Mouse (Mus musculus) CH12.LX (cell line): ENCODE data around the gene Npcd. TPM values are rescaled to one million over a fixed set of nuclear protein-coding genes. Genes with fewer than 3 reads are reported as not detected.

ENCODE experiments used
- DNase-seq: peaks from one replicate; pipeline ENCODE4 v3.0.0-alpha.2; 2013; ENCODE audit errors: extremely low read depth
- H3K27ac ChIP-seq: 2 replicates; pipeline ENCODE4 v1.5.1; 2012; ENCODE audit warnings: low read depth, mild to moderate bottlenecking, control low read depth, moderate library complexity; ENCODE audit not compliant: insufficient read depth
- H3K27me3 ChIP-seq: replicated peaks from 2 replicates; pipeline ENCODE3; 2012; ENCODE audit warnings: inconsistent platforms
- H3K36me3 ChIP-seq, 2 experiments: replicated peaks in 1 of 2; 2 replicates each; pipeline versions ENCODE3 to v1.6.1; 2012; ENCODE audit warnings: inconsistent platforms in 1 of 2, low read length in 1 of 2, mild to moderate bottlenecking in 1 of 2, mixed read lengths in 1 of 2, moderate library complexity in 1 of 2; ENCODE audit not compliant: control insufficient read depth in 1 of 2, insufficient read depth in 1 of 2
- H3K4me1 ChIP-seq, 2 experiments: 2 replicates each; pipeline ENCODE4 v1.6.1; 2012; ENCODE audit warnings: inconsistent platforms in 1 of 2, moderate library complexity in 1 of 2; ENCODE audit not compliant: insufficient read depth in 2 of 2, control insufficient read depth in 1 of 2
- H3K4me2 ChIP-seq: 2 replicates; pipeline ENCODE4 v1.6.1; 2012; ENCODE audit warnings: low read depth, mild to moderate bottlenecking, control low read depth; ENCODE audit not compliant: poor library complexity, insufficient read depth, severe bottlenecking
- H3K4me3 ChIP-seq, 3 experiments: fragments of 150-350 bp in 1 of 3; sonication (generic) in 1 of 3; replicated peaks in 1 of 3; 2 replicates each; pipeline versions ENCODE3 to v1.5.1; 2011 to 2012; ENCODE audit warnings: low read depth in 2 of 3, low read length in 2 of 3, mild to moderate bottlenecking in 2 of 3, moderate library complexity in 2 of 3, control low read depth in 1 of 3, improper control_type of control experiment in 1 of 3, inconsistent platforms in 1 of 3, mixed read lengths in 1 of 3; ENCODE audit not compliant: poor library complexity in 1 of 3
- H3K79me2 ChIP-seq: replicated peaks from 2 replicates; pipeline ENCODE4 v1.6.1; 2012; ENCODE audit warnings: mild to moderate bottlenecking, moderate library complexity; ENCODE audit not compliant: control insufficient read depth, poor library complexity, insufficient read depth, severe bottlenecking; ENCODE audit errors: extremely low read depth
- H3K9ac ChIP-seq: 2 replicates; pipeline ENCODE4 v1.6.1; 2012; ENCODE audit warnings: low read depth, mild to moderate bottlenecking, control low read depth, moderate library complexity; ENCODE audit not compliant: insufficient read depth
- H3K9me3 ChIP-seq: replicated peaks from 2 replicates; pipeline ENCODE3; 2012; ENCODE audit warnings: low read length, inconsistent platforms, mixed read lengths
- BHLHE40 ChIP-seq: IDR thresholded peaks from 2 replicates; pipeline ENCODE4 v1.6.1; 2011; ENCODE audit warnings: mild to moderate bottlenecking, low read depth, low read length, improper control_type of control experiment
- CHD1 ChIP-seq: IDR thresholded peaks from 2 replicates; pipeline ENCODE4 v1.6.1; 2012; ENCODE audit warnings: low read depth, low read length, improper control_type of control experiment, inconsistent platforms
- CHD2 ChIP-seq: IDR thresholded peaks from 2 replicates; pipeline ENCODE4 v1.6.1; 2011; ENCODE audit warnings: low read length, improper control_type of control experiment
- CTCF ChIP-seq, 2 experiments: IDR thresholded peaks in 1 of 2; conservative IDR thresholded peaks in 1 of 2; 2 replicates each; pipeline ENCODE4 v1.5.1; 2011 to 2012; ENCODE audit warnings: low read depth in 2 of 2, low read length in 2 of 2, improper control_type of control experiment in 1 of 2, inconsistent platforms in 1 of 2, mild to moderate bottlenecking in 1 of 2, moderate library complexity in 1 of 2
- E2F4 ChIP-seq: IDR thresholded peaks from 2 replicates; pipeline ENCODE4 v1.6.1; 2011; ENCODE audit warnings: low read depth, low read length, improper control_type of control experiment; ENCODE audit not compliant: insufficient replicate concordance
- ELF1 ChIP-seq: IDR thresholded peaks from 2 replicates; pipeline ENCODE4 v1.6.1; 2014; ENCODE audit warnings: low read depth, mild to moderate bottlenecking, inconsistent platforms, low read length, improper control_type of control experiment
- EP300 ChIP-seq: IDR thresholded peaks from 2 replicates; pipeline ENCODE4 v1.6.1; 2011; ENCODE audit warnings: low read length, improper control_type of control experiment
- ETS1 ChIP-seq: conservative IDR thresholded peaks from 2 replicates; pipeline ENCODE4 v1.6.1; 2012; ENCODE audit warnings: low read depth, mild to moderate bottlenecking, inconsistent platforms, low read length, improper control_type of control experiment, moderate library complexity
- GABPA ChIP-seq: IDR thresholded peaks from 2 replicates; pipeline ENCODE4 v1.6.1; 2012; ENCODE audit warnings: low read depth, low read length, improper control_type of control experiment, inconsistent platforms; ENCODE audit not compliant: insufficient replicate concordance
- HCFC1 ChIP-seq: IDR thresholded peaks from 2 replicates; pipeline ENCODE4 v1.6.1; 2012; ENCODE audit warnings: low read depth, mild to moderate bottlenecking, inconsistent platforms, low read length, improper control_type of control experiment
- IRF4 ChIP-seq: IDR thresholded peaks from 2 replicates; pipeline ENCODE4 v1.6.1; 2014; ENCODE audit warnings: low read depth, mild to moderate bottlenecking, inconsistent platforms, low read length, improper control_type of control experiment
- JUN ChIP-seq: IDR thresholded peaks from 2 replicates; pipeline ENCODE4 v1.6.1; 2011; ENCODE audit warnings: low read depth, mild to moderate bottlenecking, low read length, improper control_type of control experiment, moderate library complexity; ENCODE audit not compliant: insufficient read depth
- JUND ChIP-seq: conservative IDR thresholded peaks from 2 replicates; pipeline ENCODE4 v1.6.1; 2011; ENCODE audit warnings: low read depth, low read length, improper control_type of control experiment
- KAT2A ChIP-seq: IDR thresholded peaks from 2 replicates; pipeline ENCODE4 v1.6.1; 2012; ENCODE audit warnings: low read length, improper control_type of control experiment, inconsistent platforms; ENCODE audit not compliant: insufficient replicate concordance
- MAFK ChIP-seq: IDR thresholded peaks from 2 replicates; pipeline ENCODE4 v1.6.1; 2011; ENCODE audit warnings: low read length, improper control_type of control experiment; ENCODE audit not compliant: insufficient replicate concordance
- MAX ChIP-seq: IDR thresholded peaks from 2 replicates; pipeline ENCODE4 v1.6.1; 2011; ENCODE audit warnings: low read length, improper control_type of control experiment
- MAZ ChIP-seq: IDR thresholded peaks from 2 replicates; pipeline ENCODE4 v1.6.1; 2012; ENCODE audit warnings: low read depth, mild to moderate bottlenecking, inconsistent platforms, low read length, improper control_type of control experiment, moderate library complexity
- MEF2A ChIP-seq: IDR thresholded peaks from 2 replicates; pipeline ENCODE4 v1.6.1; 2014; ENCODE audit warnings: low read depth, mild to moderate bottlenecking, inconsistent platforms, low read length, improper control_type of control experiment, borderline replicate concordance
- MXI1 ChIP-seq: IDR thresholded peaks from 2 replicates; pipeline ENCODE4 v1.6.1; 2011; ENCODE audit warnings: mild to moderate bottlenecking, low read depth, low read length, improper control_type of control experiment
- MYC ChIP-seq: IDR thresholded peaks from 2 replicates; pipeline ENCODE4 v1.6.1; 2011; ENCODE audit warnings: low read depth, mild to moderate bottlenecking, improper control_type of control experiment, low read length
- NELFE ChIP-seq: IDR thresholded peaks from 2 replicates; pipeline ENCODE4 v1.6.1; 2011; ENCODE audit warnings: low read depth, low read length, improper control_type of control experiment
- NRF1 ChIP-seq: IDR thresholded peaks from 2 replicates; pipeline ENCODE4 v1.6.1; 2014; ENCODE audit warnings: low read depth, mild to moderate bottlenecking, inconsistent platforms, low read length, improper control_type of control experiment, moderate library complexity
- PAX5 ChIP-seq: IDR thresholded peaks from 2 replicates; pipeline ENCODE4 v1.6.1; 2012; ENCODE audit warnings: low read length, inconsistent platforms, mixed read lengths
- POLR2A ChIP-seq: IDR thresholded peaks from 2 replicates; pipeline ENCODE4 v1.6.1; 2011; ENCODE audit warnings: low read depth, mild to moderate bottlenecking, improper control_type of control experiment, low read length
- POLR2AphosphoS2 ChIP-seq: IDR thresholded peaks from 2 replicates; pipeline ENCODE4 v1.6.1; 2011; ENCODE audit warnings: low read depth, low read length, improper control_type of control experiment
- RAD21 ChIP-seq: IDR thresholded peaks from 2 replicates; pipeline ENCODE4 v1.6.1; 2011; ENCODE audit warnings: low read depth, mild to moderate bottlenecking, low read length, improper control_type of control experiment, moderate library complexity
- RCOR1 ChIP-seq: conservative IDR thresholded peaks from 2 replicates; pipeline ENCODE4 v1.6.1; 2012; ENCODE audit warnings: low read depth, mild to moderate bottlenecking, inconsistent platforms, low read length, improper control_type of control experiment
- SIN3A ChIP-seq: IDR thresholded peaks from 2 replicates; pipeline ENCODE4 v1.6.1; 2012; ENCODE audit warnings: low read length, improper control_type of control experiment, inconsistent platforms
- SMC3 ChIP-seq: IDR thresholded peaks from 2 replicates; pipeline ENCODE4 v1.6.1; 2011; ENCODE audit warnings: low read depth, low read length, improper control_type of control experiment
- TBP ChIP-seq: conservative IDR thresholded peaks from 2 replicates; pipeline ENCODE4 v1.6.1; 2011; ENCODE audit warnings: low read depth, low read length, improper control_type of control experiment
- TCF12 ChIP-seq: IDR thresholded peaks from 2 replicates; pipeline ENCODE4 v1.6.1; 2014; ENCODE audit warnings: low read depth, mild to moderate bottlenecking, inconsistent platforms, low read length, improper control_type of control experiment
- UBTF ChIP-seq: IDR thresholded peaks from 2 replicates; pipeline ENCODE4 v1.6.1; 2012; ENCODE audit warnings: low read depth, mild to moderate bottlenecking, inconsistent platforms, low read length, improper control_type of control experiment, moderate library complexity
- USF1 ChIP-seq: IDR thresholded peaks from 2 replicates; pipeline ENCODE4 v1.6.1; 2014; ENCODE audit warnings: low read depth, mild to moderate bottlenecking, inconsistent platforms, low read length, improper control_type of control experiment
- USF2 ChIP-seq: conservative IDR thresholded peaks from 2 replicates; pipeline ENCODE4 v1.6.1; 2011; ENCODE audit warnings: low read depth, low read length, improper control_type of control experiment
- ZC3H11A ChIP-seq: IDR thresholded peaks from 2 replicates; pipeline ENCODE4 v1.6.1; 2012; ENCODE audit warnings: low read depth, mild to moderate bottlenecking, inconsistent platforms, low read length, improper control_type of control experiment
- ZKSCAN1 ChIP-seq: IDR thresholded peaks from 2 replicates; pipeline ENCODE4 v1.6.1; 2012; ENCODE audit warnings: low read depth, inconsistent platforms, low read length, improper control_type of control experiment, borderline replicate concordance
- ZMIZ1 ChIP-seq: IDR thresholded peaks from 2 replicates; pipeline ENCODE4 v1.6.1; 2012; ENCODE audit warnings: low read depth, mild to moderate bottlenecking, inconsistent platforms, low read length, improper control_type of control experiment
- ZNF384 ChIP-seq: IDR thresholded peaks from 2 replicates; pipeline ENCODE4 v1.6.1; 2012; ENCODE audit warnings: low read depth, low read length, improper control_type of control experiment, inconsistent platforms
- dilution Hi-C: fragments of 300-500 bp; cut with MboI; formaldehyde crosslinking; loops from 2 replicates; pipeline ENCODE4 v1.14.3; 2020; ENCODE audit warnings: low sequenced_read_pairs; ENCODE audit not compliant: extremely low pct_unique_long_range_greater_than_20kb, extremely low pct_ligation_motif_present
- in situ Hi-C: fragments of 300-500 bp; cut with MboI; formaldehyde crosslinking; loops from 3 replicates; pipeline ENCODE4 v1.14.3; 2019; ENCODE audit warnings: low sequenced_read_pairs, low pct_ligation_motif_present, low pct_unique_long_range_greater_than_20kb, mixed read lengths
- polyA plus RNA-seq: library from polyadenylated mRNA; unstranded; fragments of >175 nt; gene quantifications from 2 replicates; pipeline ENCODE4 v1.2.1, GENCODE M21; 2012; ENCODE audit warnings: low read depth; ENCODE audit not compliant: insufficient read length
- total RNA-seq, 2 experiments: library from RNA; depleted of rRNA; stranded (reverse); fragments of 300-350 nt in 1 of 2; fragments of >200 nt in 1 of 2; gene quantifications; 2 replicates each; pipeline ENCODE4 v1.2.3; 2012 to 2014

The Npcd gene
- total RNA-seq (2012; rRNA removed) (0.59 and 0.67 TPM in 2 replicates), total RNA-seq (2014; rRNA removed) (not detected in 2 replicates), polyA plus RNA-seq (not detected in 2 replicates)

DNA sequence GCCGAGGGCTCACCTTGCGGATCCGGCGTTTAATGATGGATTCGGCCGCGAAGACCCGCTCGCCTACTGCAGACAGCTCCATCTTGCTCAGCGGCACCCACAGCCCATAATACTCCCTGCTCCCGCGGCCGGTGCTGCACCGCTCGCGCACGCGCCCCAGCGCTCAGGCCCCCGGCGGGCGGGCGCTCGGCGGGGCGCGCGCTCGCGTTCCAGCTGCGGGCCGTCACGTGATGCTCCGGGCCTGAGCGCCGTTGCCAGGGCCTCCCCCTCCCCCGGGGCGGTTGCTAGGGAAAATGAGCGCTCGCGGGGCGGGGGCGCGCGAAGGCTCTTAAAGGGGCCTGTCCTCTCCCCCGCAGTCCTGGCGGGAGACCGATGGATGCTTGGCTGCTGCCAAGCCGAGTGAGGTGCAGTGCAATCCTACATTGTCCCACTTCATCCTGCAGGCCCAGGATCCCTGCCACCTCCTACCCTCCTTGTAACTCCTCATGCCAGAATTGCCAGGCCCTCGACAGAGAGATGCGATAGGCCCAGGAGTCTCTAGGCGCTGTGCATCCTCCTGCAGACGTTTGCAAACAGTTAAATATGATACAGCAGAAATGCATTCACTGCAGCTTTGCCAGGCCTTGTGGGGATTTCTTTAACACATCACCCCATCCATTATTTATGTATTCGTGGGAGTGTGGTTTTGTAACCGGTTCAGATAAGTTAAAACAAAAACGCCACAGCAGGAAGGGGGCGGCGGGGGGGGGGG, at the start of gene Npcd, which contains the start of gene Cbx6:
Gene Npcd (minus strand): TSS at position 108 of the 751 bp plus-strand sequence.
Gene Cbx6 (minus strand): TSS at position 559 of the 751 bp plus-strand sequence.
- in situ Hi-C loops (loop anchor here (5.0 to 10.0 kb wide), 2 partner anchors 50 to 78 kb away; no protein-coding TSS in a partner anchor), dilution Hi-C loops (no loop called here)
- TF ChIP-seq USF1 (peak; percentile 95), EP300 (no peak), ZKSCAN1 (no peak), JUN (no peak), ZC3H11A (no peak), POLR2A (peak; percentile 84), GABPA (no peak), MYC (no peak), ETS1 (no peak), ELF1 (peak; percentile 39), RAD21 (no peak), PAX5 (no peak), CHD1 (no peak), MAZ (peak; percentile 87), HCFC1 (no peak), SMC3 (no peak), CTCF (conservative IDR thresholded peaks at IDR 0.05 in 1 of 2, IDR thresholded peaks at IDR 0.05 in 1 of 2; ENCODE audit: low read depth in 2 of 2, low read length in 2 of 2) (no peak), KAT2A (no peak), TCF12 (peak; percentile 58; the same call in 1 of the 2 replicates), NRF1 (peak; percentile 92), MEF2A (no peak), MXI1 (peak; percentile 72; the same call in 1 of the 2 replicates), SIN3A (no peak), UBTF (no peak), MAX (peak; percentile 79), ZNF384 (no peak), ZMIZ1 (no peak), MAFK (no peak), BHLHE40 (peak; percentile 85), POLR2AphosphoS2 (no peak), E2F4 (no peak), TBP (0 out of 2 replicates have a peak, but pooled peaks have one; percentile 23), RCOR1 (no peak), USF2 (peak; percentile 77), CHD2 (no peak), IRF4 (no peak), JUND (no peak), NELFE (peak; percentile 60)
- DNase-seq, result peak; percentile 86
- peaks cover 24% of the 10 kb centered on the region for H3K27me3 ChIP-seq
- peak within 1 kb of the TSS; percentile 37; the same call in 1 of the 2 replicates for H3K27ac ChIP-seq
- peaks cover 7 to 30% of the 10 kb centered on the region in 2 experiments for H3K36me3 ChIP-seq
- H3K4me2 ChIP-seq, result peak within 1 kb of the TSS; percentile 92
- H3K9ac ChIP-seq, result peak within 1 kb of the TSS; percentile 81
- H3K79me2 ChIP-seq, result peaks cover 11% of the 10 kb centered on the region
- peak within 1 kb of the TSS; percentile 74 to 87 (median 84) for H3K4me3 ChIP-seq
- peaks cover 3 to 32% of the 10 kb centered on the region in 2 experiments; a peak in 2 of 4 replicates for H3K4me1 ChIP-seq
- no peaks in the 10 kb centered on the region for H3K9me3 ChIP-seq
